Comparison of ENCODE assay signal across 20 mouse cellular contexts in the genomic region with DNA sequence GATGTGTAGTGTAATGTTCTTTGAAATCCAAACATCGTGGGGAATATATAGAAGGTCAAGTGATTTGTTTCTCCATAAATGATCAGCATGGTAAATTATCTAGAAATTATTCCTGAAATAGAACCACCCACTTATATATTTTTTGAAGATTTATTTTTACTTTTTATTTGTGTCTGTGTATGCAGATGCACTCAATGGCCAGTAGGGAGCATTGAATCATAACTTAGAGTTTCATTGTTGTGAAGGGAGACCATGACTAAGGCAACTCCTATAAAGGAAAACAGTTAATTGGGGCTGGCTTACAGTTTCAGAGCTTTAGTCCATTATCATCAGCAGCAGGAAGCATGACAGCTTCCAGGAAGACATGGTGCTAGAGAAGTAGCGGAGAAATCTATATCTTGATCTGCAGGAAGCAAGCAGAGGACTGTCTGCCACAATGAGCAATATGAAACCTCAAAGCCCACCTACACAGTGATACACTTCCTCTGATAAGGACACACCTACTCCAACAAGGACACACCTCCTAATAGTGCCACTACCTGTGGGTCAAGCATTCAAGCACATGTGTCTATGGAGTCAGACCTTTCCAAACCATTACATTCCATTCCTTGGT.
A peak's percentile ranks its signal among the peaks of the same experiment; 100 is the strongest.
DNase-seq lines count a peak whose midpoint lies in the region; ATAC-seq and TF ChIP-seq lines count a peak whose summit lies in the region.
"Had no signal": no experiment of that assay in that cellular context is flagged by ENCODE, and none has a peak within 500 bp of the region (broad histone marks: within the 10 kb centered on the region; RNA-seq: fewer than 3 reads in every experiment).

No protein-coding gene starts in this region.

- ATAC-seq in hindbrain, postnatal 0 days: no peak
- no peak for ATAC-seq in hindbrain, embryonic 11.5 days (ENCODE audit: low FRiP score)
- ATAC-seq in CD4-positive, CD25-positive, alpha-beta regulatory T cell, adult 4 months: peak; percentile 75
- ATAC-seq in inflammation-experienced regulatory T-cells, adult 6 months: peak; percentile 76
- ATAC-seq in midbrain, embryonic 13.5 days: no peak
- ATAC-seq: forebrain, embryonic 16.5 days had no signal

- no peaks in the 10 kb centered on the region for H3K27me3 ChIP-seq in hindbrain, postnatal 0 days (ENCODE audit: insufficient read depth, low read length)
- no peaks in the 10 kb centered on the region for H3K27me3 ChIP-seq in hindbrain, embryonic 11.5 days (ENCODE audit: control insufficient read depth, insufficient read depth, low read length)
- H3K27me3 ChIP-seq in midbrain, embryonic 13.5 days: no peaks in the 10 kb centered on the region
- H3K27me3 ChIP-seq: neural tube, embryonic 12.5 days had no signal

- H3K4me1 ChIP-seq in hindbrain, postnatal 0 days (ENCODE audit: insufficient read depth, low read length): no peaks in the 10 kb centered on the region
- H3K4me1 ChIP-seq in hindbrain, embryonic 11.5 days (replicated peaks; ENCODE audit: control insufficient read depth, insufficient read depth, low read length): no peaks in the 10 kb centered on the region
- no peaks in the 10 kb centered on the region for H3K4me1 ChIP-seq in midbrain, embryonic 13.5 days (replicated peaks)
- H3K4me1 ChIP-seq: midbrain, embryonic 10.5 days; neural tube, embryonic 12.5 days had no signal

- 0 out of 2 replicates have a peak, but pooled peaks have one; percentile 2 for TF ChIP-seq CTCF in hindbrain, postnatal 0 days (IDR thresholded peaks at IDR 0.05; ENCODE audit: low read depth)

- no peak for DNase-seq in hindbrain, postnatal 0 days (ENCODE audit: low spot score)
- no peak for DNase-seq in hindbrain, embryonic 11.5 days (ENCODE audit: low spot score)
- peak; percentile 17 for DNase-seq in 416B (ENCODE audit: low read depth)
- DNase-seq in embryo, embryonic 10 days (ENCODE audit: low spot score): no peak
- DNase-seq: adrenal gland, adult 2 months; B cell, adult 2 months; cerebellum, adult 2 months; cerebellum, postnatal 36 days; gastrocnemius, postnatal 14 days; heart, adult 18-20 months; heart, postnatal 36 days; kidney, adult 18-20 months; right cerebral cortex, postnatal 14 days had no signal

- H3K4me2 ChIP-seq in hindbrain, postnatal 0 days (ENCODE audit: low read depth, low read length): no peak overlapping the region
- H3K4me2 ChIP-seq in hindbrain, embryonic 11.5 days (replicated peaks; ENCODE audit: low read depth, low read length): no peak overlapping the region
- H3K4me2 ChIP-seq in midbrain, embryonic 13.5 days (replicated peaks): no peak overlapping the region
- H3K4me2 ChIP-seq: hindbrain, embryonic 14.5 days; neural tube, embryonic 12.5 days had no signal

- H3K36me3 ChIP-seq in hindbrain, postnatal 0 days (ENCODE audit: insufficient read depth, low read length): no peaks in the 10 kb centered on the region
- no peaks in the 10 kb centered on the region for H3K36me3 ChIP-seq in hindbrain, embryonic 11.5 days (ENCODE audit: control insufficient read depth, insufficient read depth, low read length)
- no peaks in the 10 kb centered on the region for H3K36me3 ChIP-seq in midbrain, embryonic 13.5 days
- H3K36me3 ChIP-seq: midbrain, embryonic 10.5 days; neural tube, embryonic 12.5 days had no signal

- no peak overlapping the region for H3K4me3 ChIP-seq in hindbrain, postnatal 0 days (ENCODE audit: low read length)
- H3K4me3 ChIP-seq in hindbrain, embryonic 11.5 days (ENCODE audit: low read depth, low read length): no peak overlapping the region
- no peak overlapping the region for H3K4me3 ChIP-seq in midbrain, embryonic 13.5 days (replicated peaks)
- H3K4me3 ChIP-seq: midbrain, embryonic 10.5 days; neural tube, embryonic 12.5 days had no signal

- H3K27ac ChIP-seq in hindbrain, postnatal 0 days: no peak overlapping the region
- no peak overlapping the region for H3K27ac ChIP-seq in hindbrain, embryonic 11.5 days (ENCODE audit: low read depth, low read length)
- no peak overlapping the region for H3K27ac ChIP-seq in midbrain, embryonic 13.5 days
- H3K27ac ChIP-seq: hindbrain, embryonic 14.5 days; midbrain, embryonic 10.5 days; neural tube, embryonic 12.5 days had no signal

- WGBS in hindbrain, postnatal 0 days: 90% methylated on average over 2 of the region's 2 CpGs
- WGBS in hindbrain, embryonic 11.5 days: 88% methylated on average over 2 of the region's 2 CpGs
- WGBS in midbrain, embryonic 13.5 days: 92% methylated on average over 2 of the region's 2 CpGs

- H3K9ac ChIP-seq in hindbrain, postnatal 0 days (replicated peaks; ENCODE audit: low read length): no peak overlapping the region
- H3K9ac ChIP-seq in hindbrain, embryonic 11.5 days (ENCODE audit: low read depth, low read length): no peak overlapping the region
- no peak overlapping the region for H3K9ac ChIP-seq in midbrain, embryonic 13.5 days (replicated peaks)
- H3K9ac ChIP-seq: hindbrain, embryonic 14.5 days; neural tube, embryonic 12.5 days had no signal

- no peaks in the 10 kb centered on the region for H3K9me3 ChIP-seq in hindbrain, postnatal 0 days (ENCODE audit: low read length)
- H3K9me3 ChIP-seq in hindbrain, embryonic 11.5 days (ENCODE audit: control insufficient read depth, low read length): no peaks in the 10 kb centered on the region
- no peaks in the 10 kb centered on the region for H3K9me3 ChIP-seq in midbrain, embryonic 13.5 days
- H3K9me3 ChIP-seq: midbrain, embryonic 10.5 days; neural tube, embryonic 12.5 days had no signal

Comparison
In these comparisons a context has a peak if more than half of its experiments do, and no peak if none do; other contexts are left out.
1. ATAC-seq: peak in CD4-positive, CD25-positive, alpha-beta regulatory T cell, adult 4 months (single experiment) and inflammation-experienced regulatory T-cells, adult 6 months (single experiment); none in hindbrain, postnatal 0 days (single experiment), hindbrain, embryonic 11.5 days (single experiment) and midbrain, embryonic 13.5 days (single experiment).